Mouse (Mus musculus): ENCODE results near the gene Aplnr. TPM values are rescaled to one million over a fixed set of nuclear protein-coding genes. Genes with fewer than 3 reads are reported as not detected.

The Aplnr gene
- polyA plus RNA-seq, 1 experiment: not detected

- peaks cover 15% of the 10 kb centered on the region for H3K4me1 ChIP-seq (ENCODE audit: control insufficient read depth)
- no peaks in the 10 kb centered on the region for H3K9me3 ChIP-seq (ENCODE audit: control insufficient read depth, low read length)
- no peak for TF ChIP-seq TAL1 (IDR thresholded peaks at IDR 0.05; ENCODE audit: low read length)
- TF ChIP-seq GATA1 (IDR thresholded peaks at IDR 0.05; ENCODE audit: low read length): no peak
- no peaks in the 10 kb centered on the region for H3K36me3 ChIP-seq (ENCODE audit: control insufficient read depth)
- no peak overlapping the region for H3K4me3 ChIP-seq (replicated peaks)
- H3K27me3 ChIP-seq (ENCODE audit: control insufficient read depth): peaks cover 38% of the 10 kb centered on the region
These were observed 926 bp upstream of the Aplnr start for GRCm38 (mm10) chr2:85135099-85135498.

- Histone ChIP-seq H3K4me1 (ENCODE audit: control insufficient read depth) (peaks cover 7% of the 10 kb centered on the region), H3K36me3 (ENCODE audit: control insufficient read depth) (no peaks in the 10 kb centered on the region), H3K4me3 (replicated peaks) (no peak overlapping the region), H3K27me3 (ENCODE audit: control insufficient read depth) (peaks cover 38% of the 10 kb centered on the region), H3K9me3 (ENCODE audit: control insufficient read depth, low read length) (no peaks in the 10 kb centered on the region)
- TF ChIP-seq TAL1 (IDR thresholded peaks at IDR 0.05; ENCODE audit: low read length): no peak
- no peak for TF ChIP-seq GATA1 (IDR thresholded peaks at IDR 0.05; ENCODE audit: low read length)
These were observed 951 bp downstream of the Aplnr start for GRCm38 (mm10) chr2:85136831-85137520.

GRCm38 (mm10) chr2:85137601-85138140 lies 1.6 kb downstream of the Aplnr start:
- H3K4me1 ChIP-seq (ENCODE audit: control insufficient read depth): peaks cover 5% of the 10 kb centered on the region
- no peak overlapping the region for H3K4me3 ChIP-seq (replicated peaks)
- TF ChIP-seq TAL1 (IDR thresholded peaks at IDR 0.05; ENCODE audit: low read length): no peak
- TF ChIP-seq GATA1 (IDR thresholded peaks at IDR 0.05; ENCODE audit: low read length): no peak
- H3K36me3 ChIP-seq (ENCODE audit: control insufficient read depth): no peaks in the 10 kb centered on the region
- no peaks in the 10 kb centered on the region for H3K9me3 ChIP-seq (ENCODE audit: control insufficient read depth, low read length)
- peaks cover 38% of the 10 kb centered on the region for H3K27me3 ChIP-seq (ENCODE audit: control insufficient read depth)

- Histone ChIP-seq H3K27me3 (ENCODE audit: control insufficient read depth) (peaks cover 38% of the 10 kb centered on the region), H3K9me3 (ENCODE audit: control insufficient read depth, low read length) (no peaks in the 10 kb centered on the region), H3K4me3 (replicated peaks) (no peak overlapping the region), H3K4me1 (ENCODE audit: control insufficient read depth) (peaks cover 5% of the 10 kb centered on the region), H3K36me3 (ENCODE audit: control insufficient read depth) (no peaks in the 10 kb centered on the region)
- no peak for TF ChIP-seq TAL1 (IDR thresholded peaks at IDR 0.05; ENCODE audit: low read length)
- TF ChIP-seq GATA1 (IDR thresholded peaks at IDR 0.05; ENCODE audit: low read length): no peak
These were observed 2.1 kb downstream of the Aplnr start for GRCm38 (mm10) chr2:85138143-85138542.

GRCm38 (mm10) chr2:85139393-85139792 lies 3.4 kb downstream of the Aplnr start:
- no peaks in the 10 kb centered on the region for H3K36me3 ChIP-seq (ENCODE audit: control insufficient read depth)
- H3K27me3 ChIP-seq (ENCODE audit: control insufficient read depth): peaks cover 38% of the 10 kb centered on the region
- TF ChIP-seq TAL1 (IDR thresholded peaks at IDR 0.05; ENCODE audit: low read length) (no peak), GATA1 (IDR thresholded peaks at IDR 0.05; ENCODE audit: low read length) (no peak)
- no peak overlapping the region for H3K4me3 ChIP-seq (replicated peaks)
- peaks cover 5% of the 10 kb centered on the region for H3K4me1 ChIP-seq (ENCODE audit: control insufficient read depth)
- H3K9me3 ChIP-seq (ENCODE audit: control insufficient read depth, low read length): no peaks in the 10 kb centered on the region

GRCm38 (mm10) chr2:85139846-85140245 lies 3.8 kb downstream of the Aplnr start:
- Histone ChIP-seq H3K36me3 (ENCODE audit: control insufficient read depth) (no peaks in the 10 kb centered on the region), H3K4me3 (replicated peaks) (no peak overlapping the region), H3K4me1 (ENCODE audit: control insufficient read depth) (peaks cover 5% of the 10 kb centered on the region), H3K9me3 (ENCODE audit: control insufficient read depth, low read length) (no peaks in the 10 kb centered on the region), H3K27me3 (ENCODE audit: control insufficient read depth) (peaks cover 38% of the 10 kb centered on the region)
- TF ChIP-seq TAL1 (IDR thresholded peaks at IDR 0.05; ENCODE audit: low read length) (no peak), GATA1 (IDR thresholded peaks at IDR 0.05; ENCODE audit: low read length) (no peak)

- Histone ChIP-seq H3K4me1 (ENCODE audit: control insufficient read depth) (peaks cover 5% of the 10 kb centered on the region), H3K36me3 (ENCODE audit: control insufficient read depth) (no peaks in the 10 kb centered on the region), H3K27me3 (ENCODE audit: control insufficient read depth) (peaks cover 34% of the 10 kb centered on the region), H3K9me3 (ENCODE audit: control insufficient read depth, low read length) (no peaks in the 10 kb centered on the region), H3K4me3 (replicated peaks) (no peak overlapping the region)
- TF ChIP-seq GATA1 (IDR thresholded peaks at IDR 0.05; ENCODE audit: low read length) (no peak), TAL1 (IDR thresholded peaks at IDR 0.05; ENCODE audit: low read length) (no peak)
These were observed 4.8 kb downstream of the Aplnr start for GRCm38 (mm10) chr2:85140833-85141232.

GRCm38 (mm10) chr2:85144908-85145307 lies 8.9 kb downstream of the Aplnr start:
- no peaks in the 10 kb centered on the region for H3K9me3 ChIP-seq (ENCODE audit: control insufficient read depth, low read length)
- H3K4me1 ChIP-seq (ENCODE audit: control insufficient read depth): peaks cover 5% of the 10 kb centered on the region
- no peak overlapping the region for H3K4me3 ChIP-seq (replicated peaks)
- H3K36me3 ChIP-seq (ENCODE audit: control insufficient read depth): no peaks in the 10 kb centered on the region
- no peaks in the 10 kb centered on the region for H3K27me3 ChIP-seq (ENCODE audit: control insufficient read depth)
- TF ChIP-seq TAL1 (IDR thresholded peaks at IDR 0.05; ENCODE audit: low read length): no peak
- TF ChIP-seq GATA1 (IDR thresholded peaks at IDR 0.05; ENCODE audit: low read length): no peak

GRCm38 (mm10) chr2:85145346-85145745 lies 9.3 kb downstream of the Aplnr start:
- H3K27me3 ChIP-seq (ENCODE audit: control insufficient read depth): no peaks in the 10 kb centered on the region
- no peaks in the 10 kb centered on the region for H3K9me3 ChIP-seq (ENCODE audit: control insufficient read depth, low read length)
- TF ChIP-seq GATA1 (IDR thresholded peaks at IDR 0.05; ENCODE audit: low read length): no peak
- no peak for TF ChIP-seq TAL1 (IDR thresholded peaks at IDR 0.05; ENCODE audit: low read length)
- peaks cover 4% of the 10 kb centered on the region for H3K4me1 ChIP-seq (ENCODE audit: control insufficient read depth)
- no peaks in the 10 kb centered on the region for H3K36me3 ChIP-seq (ENCODE audit: control insufficient read depth)
- no peak overlapping the region for H3K4me3 ChIP-seq (replicated peaks)

Data from erythroblast, embryonic 14.5 days (primary cell).